Mouse (Mus musculus) CH12.LX (cell line): ENCODE measurements around the gene Jph2. TPM values are rescaled to one million over a fixed set of nuclear protein-coding genes. Genes with fewer than 3 reads are reported as not detected.

Experiments
- DNase-seq: peaks from one replicate; pipeline ENCODE4 v3.0.0-alpha.2; 2013; ENCODE audit errors: extremely low read depth
- H3K27ac ChIP-seq: 2 replicates; pipeline ENCODE4 v1.5.1; 2012; ENCODE audit warnings: low read depth, mild to moderate bottlenecking, control low read depth, moderate library complexity; ENCODE audit not compliant: insufficient read depth
- H3K27me3 ChIP-seq: replicated peaks from 2 replicates; pipeline ENCODE3; 2012; ENCODE audit warnings: inconsistent platforms
- H3K36me3 ChIP-seq, 2 experiments: replicated peaks in 1 of 2; 2 replicates each; pipeline versions ENCODE3 to v1.6.1; 2012; ENCODE audit warnings: inconsistent platforms in 1 of 2, low read length in 1 of 2, mild to moderate bottlenecking in 1 of 2, mixed read lengths in 1 of 2, moderate library complexity in 1 of 2; ENCODE audit not compliant: control insufficient read depth in 1 of 2, insufficient read depth in 1 of 2
- H3K4me1 ChIP-seq, 2 experiments: 2 replicates each; pipeline ENCODE4 v1.6.1; 2012; ENCODE audit warnings: inconsistent platforms in 1 of 2, moderate library complexity in 1 of 2; ENCODE audit not compliant: insufficient read depth in 2 of 2, control insufficient read depth in 1 of 2
- H3K4me2 ChIP-seq: 2 replicates; pipeline ENCODE4 v1.6.1; 2012; ENCODE audit warnings: low read depth, mild to moderate bottlenecking, control low read depth; ENCODE audit not compliant: poor library complexity, insufficient read depth, severe bottlenecking
- H3K4me3 ChIP-seq, 3 experiments: fragments of 150-350 bp in 1 of 3; sonication (generic) in 1 of 3; replicated peaks in 1 of 3; 2 replicates each; pipeline versions ENCODE3 to v1.5.1; 2011 to 2012; ENCODE audit warnings: low read depth in 2 of 3, low read length in 2 of 3, mild to moderate bottlenecking in 2 of 3, moderate library complexity in 2 of 3, control low read depth in 1 of 3, improper control_type of control experiment in 1 of 3, inconsistent platforms in 1 of 3, mixed read lengths in 1 of 3; ENCODE audit not compliant: poor library complexity in 1 of 3
- H3K79me2 ChIP-seq: replicated peaks from 2 replicates; pipeline ENCODE4 v1.6.1; 2012; ENCODE audit warnings: mild to moderate bottlenecking, moderate library complexity; ENCODE audit not compliant: control insufficient read depth, poor library complexity, insufficient read depth, severe bottlenecking; ENCODE audit errors: extremely low read depth
- H3K9ac ChIP-seq: 2 replicates; pipeline ENCODE4 v1.6.1; 2012; ENCODE audit warnings: low read depth, mild to moderate bottlenecking, control low read depth, moderate library complexity; ENCODE audit not compliant: insufficient read depth
- H3K9me3 ChIP-seq: replicated peaks from 2 replicates; pipeline ENCODE3; 2012; ENCODE audit warnings: low read length, inconsistent platforms, mixed read lengths
- CHD1 ChIP-seq: IDR thresholded peaks from 2 replicates; pipeline ENCODE4 v1.6.1; 2012; ENCODE audit warnings: low read depth, low read length, improper control_type of control experiment, inconsistent platforms
- CHD2 ChIP-seq: IDR thresholded peaks from 2 replicates; pipeline ENCODE4 v1.6.1; 2011; ENCODE audit warnings: low read length, improper control_type of control experiment
- CTCF ChIP-seq, 2 experiments: IDR thresholded peaks in 1 of 2; conservative IDR thresholded peaks in 1 of 2; 2 replicates each; pipeline ENCODE4 v1.5.1; 2011 to 2012; ENCODE audit warnings: low read depth in 2 of 2, low read length in 2 of 2, improper control_type of control experiment in 1 of 2, inconsistent platforms in 1 of 2, mild to moderate bottlenecking in 1 of 2, moderate library complexity in 1 of 2
- E2F4 ChIP-seq: IDR thresholded peaks from 2 replicates; pipeline ENCODE4 v1.6.1; 2011; ENCODE audit warnings: low read depth, low read length, improper control_type of control experiment; ENCODE audit not compliant: insufficient replicate concordance
- ELF1 ChIP-seq: IDR thresholded peaks from 2 replicates; pipeline ENCODE4 v1.6.1; 2014; ENCODE audit warnings: low read depth, mild to moderate bottlenecking, inconsistent platforms, low read length, improper control_type of control experiment
- GABPA ChIP-seq: IDR thresholded peaks from 2 replicates; pipeline ENCODE4 v1.6.1; 2012; ENCODE audit warnings: low read depth, low read length, improper control_type of control experiment, inconsistent platforms; ENCODE audit not compliant: insufficient replicate concordance
- HCFC1 ChIP-seq: IDR thresholded peaks from 2 replicates; pipeline ENCODE4 v1.6.1; 2012; ENCODE audit warnings: low read depth, mild to moderate bottlenecking, inconsistent platforms, low read length, improper control_type of control experiment
- JUN ChIP-seq: IDR thresholded peaks from 2 replicates; pipeline ENCODE4 v1.6.1; 2011; ENCODE audit warnings: low read depth, mild to moderate bottlenecking, low read length, improper control_type of control experiment, moderate library complexity; ENCODE audit not compliant: insufficient read depth
- JUND ChIP-seq: conservative IDR thresholded peaks from 2 replicates; pipeline ENCODE4 v1.6.1; 2011; ENCODE audit warnings: low read depth, low read length, improper control_type of control experiment
- MAFK ChIP-seq: IDR thresholded peaks from 2 replicates; pipeline ENCODE4 v1.6.1; 2011; ENCODE audit warnings: low read length, improper control_type of control experiment; ENCODE audit not compliant: insufficient replicate concordance
- MAX ChIP-seq: IDR thresholded peaks from 2 replicates; pipeline ENCODE4 v1.6.1; 2011; ENCODE audit warnings: low read length, improper control_type of control experiment
- MEF2A ChIP-seq: IDR thresholded peaks from 2 replicates; pipeline ENCODE4 v1.6.1; 2014; ENCODE audit warnings: low read depth, mild to moderate bottlenecking, inconsistent platforms, low read length, improper control_type of control experiment, borderline replicate concordance
- MXI1 ChIP-seq: IDR thresholded peaks from 2 replicates; pipeline ENCODE4 v1.6.1; 2011; ENCODE audit warnings: mild to moderate bottlenecking, low read depth, low read length, improper control_type of control experiment
- MYC ChIP-seq: IDR thresholded peaks from 2 replicates; pipeline ENCODE4 v1.6.1; 2011; ENCODE audit warnings: low read depth, mild to moderate bottlenecking, improper control_type of control experiment, low read length
- NELFE ChIP-seq: IDR thresholded peaks from 2 replicates; pipeline ENCODE4 v1.6.1; 2011; ENCODE audit warnings: low read depth, low read length, improper control_type of control experiment
- NRF1 ChIP-seq: IDR thresholded peaks from 2 replicates; pipeline ENCODE4 v1.6.1; 2014; ENCODE audit warnings: low read depth, mild to moderate bottlenecking, inconsistent platforms, low read length, improper control_type of control experiment, moderate library complexity
- PAX5 ChIP-seq: IDR thresholded peaks from 2 replicates; pipeline ENCODE4 v1.6.1; 2012; ENCODE audit warnings: low read length, inconsistent platforms, mixed read lengths
- POLR2A ChIP-seq: IDR thresholded peaks from 2 replicates; pipeline ENCODE4 v1.6.1; 2011; ENCODE audit warnings: low read depth, mild to moderate bottlenecking, improper control_type of control experiment, low read length
- RAD21 ChIP-seq: IDR thresholded peaks from 2 replicates; pipeline ENCODE4 v1.6.1; 2011; ENCODE audit warnings: low read depth, mild to moderate bottlenecking, low read length, improper control_type of control experiment, moderate library complexity
- RCOR1 ChIP-seq: conservative IDR thresholded peaks from 2 replicates; pipeline ENCODE4 v1.6.1; 2012; ENCODE audit warnings: low read depth, mild to moderate bottlenecking, inconsistent platforms, low read length, improper control_type of control experiment
- SIN3A ChIP-seq: IDR thresholded peaks from 2 replicates; pipeline ENCODE4 v1.6.1; 2012; ENCODE audit warnings: low read length, improper control_type of control experiment, inconsistent platforms
- SMC3 ChIP-seq: IDR thresholded peaks from 2 replicates; pipeline ENCODE4 v1.6.1; 2011; ENCODE audit warnings: low read depth, low read length, improper control_type of control experiment
- TBP ChIP-seq: conservative IDR thresholded peaks from 2 replicates; pipeline ENCODE4 v1.6.1; 2011; ENCODE audit warnings: low read depth, low read length, improper control_type of control experiment
- USF2 ChIP-seq: conservative IDR thresholded peaks from 2 replicates; pipeline ENCODE4 v1.6.1; 2011; ENCODE audit warnings: low read depth, low read length, improper control_type of control experiment
- ZNF384 ChIP-seq: IDR thresholded peaks from 2 replicates; pipeline ENCODE4 v1.6.1; 2012; ENCODE audit warnings: low read depth, low read length, improper control_type of control experiment, inconsistent platforms
- dilution Hi-C: fragments of 300-500 bp; cut with MboI; formaldehyde crosslinking; loops from 2 replicates; pipeline ENCODE4 v1.14.3; 2020; ENCODE audit warnings: low sequenced_read_pairs; ENCODE audit not compliant: extremely low pct_unique_long_range_greater_than_20kb, extremely low pct_ligation_motif_present
- in situ Hi-C: fragments of 300-500 bp; cut with MboI; formaldehyde crosslinking; loops from 3 replicates; pipeline ENCODE4 v1.14.3; 2019; ENCODE audit warnings: low sequenced_read_pairs, low pct_ligation_motif_present, low pct_unique_long_range_greater_than_20kb, mixed read lengths
- polyA plus RNA-seq: library from polyadenylated mRNA; unstranded; fragments of >175 nt; gene quantifications from 2 replicates; pipeline ENCODE4 v1.2.1, GENCODE M21; 2012; ENCODE audit warnings: low read depth; ENCODE audit not compliant: insufficient read length
- total RNA-seq, 2 experiments: library from RNA; depleted of rRNA; stranded (reverse); fragments of 300-350 nt in 1 of 2; fragments of >200 nt in 1 of 2; gene quantifications; 2 replicates each; pipeline ENCODE4 v1.2.3; 2012 to 2014

The Jph2 gene
- total and polyA plus RNA-seq, 3 experiments: not detected

GRCm38 (mm10) chr2:163393241-163393640, 4.6 kb downstream of the Jph2 start:
- peaks cover 71% of the 10 kb centered on the region for H3K27me3 ChIP-seq
- H3K36me3 ChIP-seq: no peaks in the 10 kb centered on the region
- H3K27ac ChIP-seq: no peak overlapping the region
- no peak for DNase-seq
- no peaks in the 10 kb centered on the region for H3K9me3 ChIP-seq
- no peak overlapping the region for H3K9ac ChIP-seq
- H3K4me2 ChIP-seq: no peak overlapping the region
- H3K4me1 ChIP-seq: no peaks in the 10 kb centered on the region
- H3K79me2 ChIP-seq: no peaks in the 10 kb centered on the region
- in situ Hi-C loops (loop anchor here (5.0 kb wide), 1 partner anchor 51 kb away; no protein-coding TSS in a partner anchor), dilution Hi-C loops (no loop called here)
- TF ChIP-seq MAFK (no peak), ZNF384 (no peak), PAX5 (no peak), NRF1 (no peak), POLR2A (no peak), CHD1 (no peak), SMC3 (no peak), CHD2 (no peak)
- no peak overlapping the region for H3K4me3 ChIP-seq

- dilution Hi-C loops: no loop called here
- Histone ChIP-seq H3K4me2 (no peak overlapping the region), H3K27ac (no peak overlapping the region)
- no peak for TF ChIP-seq RAD21
- no peak for TF ChIP-seq ZNF384
- TF ChIP-seq HCFC1: no peak
- TF ChIP-seq ELF1: no peak
- no peak for TF ChIP-seq JUN
- no peak for TF ChIP-seq MYC
- no peak for TF ChIP-seq GABPA
- no peak for TF ChIP-seq TBP
- TF ChIP-seq JUND: no peak
- no peak for TF ChIP-seq RCOR1
- no peak for TF ChIP-seq MXI1
- no peak for TF ChIP-seq MEF2A
- no peak for TF ChIP-seq NELFE
- no peak for TF ChIP-seq MAX
- TF ChIP-seq CTCF (conservative IDR thresholded peaks at IDR 0.05 in 1 of 2, IDR thresholded peaks at IDR 0.05 in 1 of 2; ENCODE audit: low read depth in 2 of 2, low read length in 2 of 2): no peak
- TF ChIP-seq E2F4: no peak
- TF ChIP-seq USF2: no peak
- no peak for TF ChIP-seq SIN3A
- TF ChIP-seq, all 38 proteins: peak for 0
- H3K4me1 ChIP-seq: no peaks in the 10 kb centered on the region
- no peaks in the 10 kb centered on the region for H3K9me3 ChIP-seq
- no peak overlapping the region for H3K9ac ChIP-seq
- in situ Hi-C loops: loop anchor here (5.0 kb wide), 1 partner anchor 50 kb away; no protein-coding TSS in a partner anchor
- no peak for DNase-seq
- H3K27me3 ChIP-seq: peaks cover 68% of the 10 kb centered on the region
- no peaks in the 10 kb centered on the region for H3K79me2 ChIP-seq
- no peak overlapping the region for H3K4me3 ChIP-seq
- H3K36me3 ChIP-seq: no peaks in the 10 kb centered on the region
Observed at GRCm38 (mm10) chr2:163392436-163392835, 5.4 kb downstream of the Jph2 start.
